Mouse (Mus musculus): ENCODE data around the gene Utrn.

- TF ChIP-seq CTCF (IDR thresholded peaks at IDR 0.05; ENCODE audit: extremely low read depth, insufficient read depth, low read length) (no peak), POLR2A (IDR thresholded peaks at IDR 0.05; ENCODE audit: extremely low read depth, insufficient read depth, low read length) (no peak)
Observed at GRCm38 (mm10) chr10:12452641-12453040, 416.5 kb downstream of the Utrn start.

Measured in cortical plate, adult 2 months (tissue).